Mouse (Mus musculus) stomach, embryonic 16.5 days (tissue): ENCODE measurements around the gene Myb. TPM values are rescaled to one million over a fixed set of nuclear protein-coding genes. Genes with fewer than 3 reads are reported as not detected.

Source experiments
- ATAC-seq: fragments of 200-750 bp; cut with Nextera tagmentation; 2 replicates; pipeline ENCODE4 v1.8.0; 2017; ENCODE audit warnings: moderate number of reproducible peaks, moderate TSS enrichment; ENCODE audit not compliant: insufficient read depth, low FRiP score
- H3K27ac ChIP-seq: fragments of 300-500 bp; sonication (generic); 2 replicates; pipeline ENCODE4 v1.5.1; 2014; ENCODE audit warnings: low read length
- H3K27me3 ChIP-seq: fragments of 300-500 bp; sonication (generic); 2 replicates; pipeline ENCODE4 v1.6.1; 2014; ENCODE audit warnings: low read length, control low read depth, mixed read lengths; ENCODE audit not compliant: control insufficient read depth, insufficient read depth
- H3K36me3 ChIP-seq: fragments of 300-500 bp; sonication (generic); 2 replicates; pipeline ENCODE4 v1.6.1; 2014; ENCODE audit warnings: low read length; ENCODE audit not compliant: control insufficient read depth, insufficient read depth
- H3K4me1 ChIP-seq: fragments of 300-500 bp; sonication (generic); 2 replicates; pipeline ENCODE4 v1.6.1; 2014; ENCODE audit warnings: low read length, control low read depth, mixed read lengths; ENCODE audit not compliant: control insufficient read depth, insufficient read depth
- H3K4me2 ChIP-seq: fragments of 300-500 bp; sonication (generic); 2 replicates; pipeline ENCODE4 v1.6.1; 2014; ENCODE audit warnings: low read depth, low read length, mixed read lengths
- H3K4me3 ChIP-seq: fragments of 300-500 bp; sonication (generic); replicated peaks from 2 replicates; pipeline ENCODE4 v1.5.1; 2014; ENCODE audit warnings: mild to moderate bottlenecking, low read length
- H3K9ac ChIP-seq: fragments of 300-500 bp; sonication (generic); 2 replicates; pipeline ENCODE4 v1.6.1; 2014; ENCODE audit warnings: low read length
- H3K9me3 ChIP-seq: fragments of 300-500 bp; sonication (generic); replicated peaks from 2 replicates; pipeline ENCODE4 v1.6.1; 2016; ENCODE audit warnings: low read length, control low read depth; ENCODE audit not compliant: control insufficient read depth
- WGBS: fragments of 180-500 bp; shearing (Covaris S2); extraction: QIAGEN DNeasy Blood & Tissue Kit; methylation state at CpG from one replicate; pipeline ENCODE4 v1.1.7; 2014; 5-methylcytosine and 5-hydroxymethylcytosine counted together
- polyA plus RNA-seq: library from polyadenylated mRNA; unstranded; fragments of >200 nt; fragmentation: Nextera tagmentation; extraction: Ambion mirVana; gene quantifications from 2 replicates; pipeline ENCODE4 v1.2.1, GENCODE M21; 2015

The Myb gene
- polyA plus RNA-seq, 1 experiment from 2014 or later, result 4.2 TPM

DNA sequence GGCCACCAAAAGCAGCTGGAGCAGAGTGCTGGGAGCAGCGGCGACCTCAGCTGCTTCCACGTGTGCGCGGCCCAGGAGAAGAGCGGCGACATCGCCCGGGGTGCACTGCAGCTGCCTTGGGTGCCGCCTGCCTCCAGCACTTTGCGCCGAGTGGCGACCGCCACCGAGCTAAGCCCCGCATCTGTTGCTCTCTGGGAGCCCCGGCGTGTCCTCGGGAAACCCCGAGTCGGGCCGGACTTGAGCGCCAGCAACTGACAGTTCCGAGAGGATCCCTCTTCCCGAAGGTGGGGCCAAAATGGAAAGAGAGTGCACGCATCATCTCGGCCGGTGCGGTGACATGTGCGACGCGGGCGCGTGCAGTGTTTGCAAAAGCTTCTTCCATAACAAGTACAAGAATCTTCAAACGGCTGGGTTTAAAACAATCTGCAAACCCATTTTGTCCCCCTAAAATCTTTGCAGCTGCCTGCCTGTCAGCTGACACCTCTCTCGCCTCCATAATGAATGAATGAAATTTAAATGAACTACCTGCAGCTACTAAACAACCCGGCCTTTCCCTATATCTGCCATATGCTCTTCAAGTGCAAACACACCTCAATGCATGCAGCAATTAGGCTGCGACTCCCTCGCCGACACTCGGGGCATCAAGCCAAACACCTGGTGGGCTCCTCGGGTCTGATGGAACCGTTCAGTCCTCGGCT lies 938 bp downstream of the Myb start:
- Histone ChIP-seq H3K27ac (no peak overlapping the region), H3K9ac (peak overlapping the region; percentile 85)
- no peak for ATAC-seq

GRCm38 (mm10) chr10:21158918-21159443 lies 1.8 kb downstream of the Myb start:
- WGBS, result under 1% methylated on average over 35 of the region's 35 CpGs
- no peaks in the 10 kb centered on the region for H3K36me3 ChIP-seq
- peak; percentile 88; the same call in 1 of the 2 replicates for ATAC-seq

More for the DNA sequence above, 938 bp downstream of the Myb start:
- Histone ChIP-seq H3K9me3 (no peaks in the 10 kb centered on the region), H3K27me3 (peaks cover 2% of the 10 kb centered on the region), H3K4me1 (peaks cover 11% of the 10 kb centered on the region; the same call in 1 of the 2 replicates), H3K4me2 (peak overlapping the region; percentile 100), H3K4me3 (peak overlapping the region; percentile 72), H3K36me3 (no peaks in the 10 kb centered on the region)
- WGBS, result under 1% methylated on average over 43 of the region's 44 CpGs

GRCm38 (mm10) chr10:21158111-21158917 lies 2.5 kb downstream of the Myb start:
- 8% methylated on average over 19 of the region's 19 CpGs for whole genome bisulfite sequencing
- no peaks in the 10 kb centered on the region for H3K36me3 ChIP-seq
- no peak for ATAC-seq
- H3K4me1 ChIP-seq, result peaks cover 11% of the 10 kb centered on the region; the same call in 1 of the 2 replicates
- peak overlapping the region; percentile 60; the same call in 1 of the 2 replicates for H3K27ac ChIP-seq
- H3K4me3 ChIP-seq, result peak overlapping the region; percentile 72
- no peaks in the 10 kb centered on the region for H3K9me3 ChIP-seq
- peaks cover 2% of the 10 kb centered on the region for H3K27me3 ChIP-seq
- H3K9ac ChIP-seq, result peak overlapping the region; percentile 85
- H3K4me2 ChIP-seq, result peak overlapping the region; percentile 100

More at GRCm38 (mm10) chr10:21158918-21159443, 1.8 kb downstream of the Myb start:
- peaks cover 11% of the 10 kb centered on the region; the same call in 1 of the 2 replicates for H3K4me1 ChIP-seq
- H3K4me3 ChIP-seq, result peak overlapping the region; percentile 72
- peak overlapping the region; percentile 85 for H3K9ac ChIP-seq
- H3K4me2 ChIP-seq, result peak overlapping the region; percentile 100
- no peaks in the 10 kb centered on the region for H3K9me3 ChIP-seq
- H3K27me3 ChIP-seq, result peaks cover 2% of the 10 kb centered on the region
- peak overlapping the region; percentile 60; the same call in 1 of the 2 replicates for H3K27ac ChIP-seq

- 42% methylated on average over 5 of the region's 5 CpGs for WGBS
- Histone ChIP-seq H3K4me3 (no peak overlapping the region), H3K4me1 (peaks cover 11% of the 10 kb centered on the region; the same call in 1 of the 2 replicates), H3K9ac (no peak overlapping the region), H3K27ac (no peak overlapping the region), H3K27me3 (peaks cover 2% of the 10 kb centered on the region), H3K9me3 (no peaks in the 10 kb centered on the region), H3K36me3 (no peaks in the 10 kb centered on the region), H3K4me2 (no peak overlapping the region)
- ATAC-seq, result no peak
These were observed 3.8 kb downstream of the Myb start for GRCm38 (mm10) chr10:21156953-21157499.

GRCm38 (mm10) chr10:21156416-21156815 lies 4.4 kb downstream of the Myb start:
- Histone ChIP-seq H3K27me3 (peaks cover 2% of the 10 kb centered on the region), H3K9ac (no peak overlapping the region), H3K4me1 (peaks cover 9% of the 10 kb centered on the region; the same call in 1 of the 2 replicates), H3K4me2 (no peak overlapping the region), H3K36me3 (no peaks in the 10 kb centered on the region), H3K4me3 (no peak overlapping the region), H3K9me3 (no peaks in the 10 kb centered on the region), H3K27ac (no peak overlapping the region)
- WGBS, result 91% methylated on average over 3 of the region's 3 CpGs
- ATAC-seq, result no peak

DNA sequence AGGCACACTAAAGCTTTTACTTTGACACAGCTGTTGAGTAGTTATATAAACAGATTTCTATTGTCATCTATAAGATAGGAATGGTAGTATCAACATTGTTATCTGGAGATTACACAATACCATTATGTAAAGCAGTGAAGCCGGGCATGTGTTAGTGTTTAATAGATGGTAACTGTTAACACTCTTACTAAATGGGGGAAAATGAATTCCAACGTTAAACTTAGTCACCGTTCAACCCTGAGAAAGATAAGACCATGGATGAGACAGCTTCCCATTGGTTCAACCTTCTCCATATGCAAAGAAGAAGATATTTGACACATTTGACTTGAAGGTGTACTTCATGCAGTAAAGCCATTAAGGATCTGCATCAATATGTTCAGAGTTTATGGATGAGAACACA lies 5.9 kb downstream of the Myb start:
- Histone ChIP-seq H3K27me3 (peaks cover 2% of the 10 kb centered on the region), H3K27ac (no peak overlapping the region), H3K4me3 (no peak overlapping the region), H3K4me2 (no peak overlapping the region), H3K4me1 (peaks cover 6% of the 10 kb centered on the region; the same call in 1 of the 2 replicates), H3K36me3 (no peaks in the 10 kb centered on the region), H3K9me3 (no peaks in the 10 kb centered on the region), H3K9ac (no peak overlapping the region)
- 54% methylated on average over 3 of the region's 3 CpGs for WGBS
- ATAC-seq, result no peak

DNA sequence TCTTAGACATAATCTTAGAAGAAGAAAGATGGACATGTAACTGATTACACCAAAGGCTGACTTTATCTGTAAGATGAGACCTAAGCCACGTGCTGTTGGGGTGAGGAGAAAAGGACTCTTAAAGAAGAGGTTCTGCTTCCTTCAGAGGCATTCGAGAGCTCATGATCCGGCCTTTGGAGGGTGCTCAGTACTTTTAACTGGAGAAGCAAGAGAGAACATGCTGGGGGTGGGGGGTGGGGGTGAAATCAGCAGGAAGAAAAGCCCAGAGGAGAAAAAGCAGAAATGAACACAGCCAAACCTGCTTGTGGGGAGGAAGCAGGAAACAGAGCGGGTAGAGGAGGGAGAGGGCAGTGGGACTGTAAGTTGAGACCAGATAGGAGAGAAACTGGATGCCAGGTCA lies 7.4 kb downstream of the Myb start:
- 76% methylated on average over 4 of the region's 4 CpGs for WGBS

GRCm38 (mm10) chr10:21152812-21153211 lies 8.0 kb downstream of the Myb start:
- H3K36me3 ChIP-seq, result no peaks in the 10 kb centered on the region
- no peak overlapping the region for H3K4me2 ChIP-seq
- H3K27me3 ChIP-seq, result no peaks in the 10 kb centered on the region
- no peak for ATAC-seq
- no peak overlapping the region for H3K9ac ChIP-seq
- no peaks in the 10 kb centered on the region for H3K9me3 ChIP-seq
- H3K4me1 ChIP-seq, result no peaks in the 10 kb centered on the region
- no peak overlapping the region for H3K27ac ChIP-seq
- no peak overlapping the region for H3K4me3 ChIP-seq
- WGBS, result 97% methylated on average over 5 of the region's 5 CpGs

More for the DNA sequence above, 7.4 kb downstream of the Myb start:
- Histone ChIP-seq H3K27ac (no peak overlapping the region), H3K4me2 (no peak overlapping the region), H3K9me3 (no peaks in the 10 kb centered on the region), H3K27me3 (no peaks in the 10 kb centered on the region), H3K4me1 (no peaks in the 10 kb centered on the region), H3K4me3 (no peak overlapping the region), H3K36me3 (no peaks in the 10 kb centered on the region), H3K9ac (no peak overlapping the region)
- ATAC-seq, result no peak
